Mouse (Mus musculus): Measurements from ENCODE around the gene Gm38100. TPM values are rescaled to one million over a fixed set of nuclear protein-coding genes. Genes with fewer than 3 reads are reported as not detected.
A peak's percentile ranks its signal among the peaks of the same experiment; 100 is the strongest.

The Gm38100 gene
- 0.20 and 0.31 TPM in 2 replicates for polyA plus RNA-seq (2014; fragmentation: Nextera tagmentation; extraction: Ambion mirVana)

DNA sequence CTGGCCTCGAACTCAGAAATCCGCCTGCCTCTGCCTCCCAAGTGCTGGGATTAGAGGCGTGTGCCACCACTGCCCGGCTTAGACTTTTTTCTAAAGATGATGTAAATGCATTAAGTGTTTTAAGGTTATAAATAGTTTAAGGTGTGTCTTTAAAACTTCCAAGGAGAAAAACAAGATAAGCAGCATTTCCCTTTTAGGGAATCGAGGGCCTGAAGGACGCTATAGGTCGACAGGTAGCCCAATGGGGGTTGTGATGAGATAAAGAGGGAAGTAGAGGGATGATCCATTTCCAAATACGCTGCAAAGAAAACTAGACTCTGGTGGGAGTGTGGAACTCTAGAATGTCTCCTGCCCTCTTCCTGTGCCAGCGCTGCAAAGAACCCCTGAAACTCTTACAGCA lies at the start of gene Gm38100:
Gene Gm38100 (plus strand): TSS at position 301 of the 400 bp plus-strand sequence.
- Histone ChIP-seq H3K9ac (ENCODE audit: low read length) (no peak within 1 kb of the TSS), H3K9me3 (ENCODE audit: control insufficient read depth, low read length) (no peaks in the 10 kb centered on the region), H3K27ac (ENCODE audit: low read depth, low read length) (no peak within 1 kb of the TSS), H3K27me3 (ENCODE audit: control insufficient read depth, insufficient read depth, low read length) (no peaks in the 10 kb centered on the region), H3K4me3 (ENCODE audit: low read depth, low read length) (no peak within 1 kb of the TSS), H3K36me3 (ENCODE audit: control insufficient read depth, insufficient read depth, low read length) (no peaks in the 10 kb centered on the region), H3K4me2 (ENCODE audit: low read depth, low read length, severe bottlenecking) (no peak within 1 kb of the TSS), H3K4me1 (replicated peaks; ENCODE audit: control insufficient read depth, insufficient read depth, low read length) (no peaks in the 10 kb centered on the region)
- DNase-seq (ENCODE audit: low spot score) (no peak), ATAC-seq (replicated peaks; ENCODE audit: low FRiP score) (no peak)
- 90% methylated on average over 9 of the region's 9 CpGs for WGBS

DNA sequence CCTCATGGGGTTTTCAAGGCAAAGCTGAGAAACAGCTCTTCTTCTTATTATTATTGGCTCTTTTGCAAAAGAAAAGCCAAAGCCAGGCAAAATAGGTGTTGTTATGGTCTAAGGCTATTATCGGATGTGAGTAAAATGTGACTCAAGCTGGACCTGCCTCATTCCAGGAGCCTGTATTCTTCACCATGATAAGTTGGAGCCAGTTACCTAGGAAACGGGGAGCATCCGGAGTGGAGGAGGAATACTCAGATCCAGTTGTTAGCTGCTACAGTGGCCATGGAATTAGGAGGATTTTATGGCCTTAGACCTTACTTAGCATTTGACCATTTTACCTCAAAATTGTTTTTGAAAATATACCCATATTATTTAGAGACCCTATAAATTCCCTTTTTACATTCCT lies 49.4 kb upstream of the Gm38100 start:
- Histone ChIP-seq H3K4me3 (ENCODE audit: low read depth, low read length) (no peak overlapping the region), H3K4me1 (replicated peaks; ENCODE audit: control insufficient read depth, insufficient read depth, low read length) (no peaks in the 10 kb centered on the region), H3K27me3 (ENCODE audit: control insufficient read depth, insufficient read depth, low read length) (no peaks in the 10 kb centered on the region), H3K9me3 (ENCODE audit: control insufficient read depth, low read length) (no peaks in the 10 kb centered on the region), H3K27ac (ENCODE audit: low read depth, low read length) (no peak overlapping the region), H3K4me2 (ENCODE audit: low read depth, low read length, severe bottlenecking) (no peak overlapping the region), H3K36me3 (ENCODE audit: control insufficient read depth, insufficient read depth, low read length) (no peaks in the 10 kb centered on the region), H3K9ac (ENCODE audit: low read length) (no peak overlapping the region)
- DNase-seq (ENCODE audit: low spot score) (no peak), ATAC-seq (replicated peaks; ENCODE audit: low FRiP score) (no peak)
- WGBS = 71% methylated on average over 3 of the region's 3 CpGs

DNA sequence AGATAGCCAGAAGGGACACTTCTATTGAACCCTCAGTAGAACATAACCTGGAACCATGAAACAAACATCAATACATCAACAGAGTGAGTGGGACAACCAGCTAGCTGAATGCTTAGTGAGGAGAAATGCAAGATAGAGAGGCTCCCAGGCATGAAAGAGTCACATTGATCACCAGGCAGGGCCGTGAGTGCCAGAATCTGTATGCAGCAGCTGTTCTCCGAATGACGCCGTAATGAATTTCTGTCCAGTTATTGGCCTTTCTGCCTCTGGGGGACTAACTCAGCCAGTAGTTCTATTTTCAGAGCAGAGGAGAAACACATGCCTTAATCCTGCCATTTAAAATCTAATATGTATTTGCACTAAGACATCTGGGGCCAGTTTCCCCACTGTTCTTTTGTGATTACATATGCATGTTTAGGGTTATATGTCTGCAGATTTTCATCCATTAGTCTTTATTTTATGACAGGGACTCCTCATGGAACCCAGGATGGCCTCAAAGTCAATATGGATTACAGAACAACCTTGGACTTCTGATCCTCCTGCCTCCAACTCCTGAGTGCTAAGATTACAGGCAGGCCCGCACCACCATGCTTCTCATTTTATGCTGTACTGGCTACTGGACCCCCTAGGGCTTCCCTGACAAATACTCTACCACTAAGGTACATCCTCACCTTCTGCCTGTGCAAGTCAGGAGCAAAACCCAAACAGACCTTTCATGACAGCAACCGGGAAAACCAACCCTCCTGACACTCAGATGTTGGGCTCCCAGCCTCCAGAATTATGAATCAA lies 47.9 kb upstream of the Gm38100 start:
- Histone ChIP-seq H3K4me2 (ENCODE audit: low read depth, low read length, severe bottlenecking) (no peak overlapping the region), H3K4me1 (replicated peaks; ENCODE audit: control insufficient read depth, insufficient read depth, low read length) (no peaks in the 10 kb centered on the region), H3K36me3 (ENCODE audit: control insufficient read depth, insufficient read depth, low read length) (no peaks in the 10 kb centered on the region), H3K27me3 (ENCODE audit: control insufficient read depth, insufficient read depth, low read length) (no peaks in the 10 kb centered on the region), H3K9me3 (ENCODE audit: control insufficient read depth, low read length) (no peaks in the 10 kb centered on the region), H3K4me3 (ENCODE audit: low read depth, low read length) (no peak overlapping the region), H3K9ac (ENCODE audit: low read length) (no peak overlapping the region), H3K27ac (ENCODE audit: low read depth, low read length) (no peak overlapping the region)
- WGBS = 85% methylated on average over 6 of the region's 6 CpGs
- ATAC-seq (replicated peaks; ENCODE audit: low FRiP score) (no peak), DNase-seq (ENCODE audit: low spot score) (no peak)

DNA sequence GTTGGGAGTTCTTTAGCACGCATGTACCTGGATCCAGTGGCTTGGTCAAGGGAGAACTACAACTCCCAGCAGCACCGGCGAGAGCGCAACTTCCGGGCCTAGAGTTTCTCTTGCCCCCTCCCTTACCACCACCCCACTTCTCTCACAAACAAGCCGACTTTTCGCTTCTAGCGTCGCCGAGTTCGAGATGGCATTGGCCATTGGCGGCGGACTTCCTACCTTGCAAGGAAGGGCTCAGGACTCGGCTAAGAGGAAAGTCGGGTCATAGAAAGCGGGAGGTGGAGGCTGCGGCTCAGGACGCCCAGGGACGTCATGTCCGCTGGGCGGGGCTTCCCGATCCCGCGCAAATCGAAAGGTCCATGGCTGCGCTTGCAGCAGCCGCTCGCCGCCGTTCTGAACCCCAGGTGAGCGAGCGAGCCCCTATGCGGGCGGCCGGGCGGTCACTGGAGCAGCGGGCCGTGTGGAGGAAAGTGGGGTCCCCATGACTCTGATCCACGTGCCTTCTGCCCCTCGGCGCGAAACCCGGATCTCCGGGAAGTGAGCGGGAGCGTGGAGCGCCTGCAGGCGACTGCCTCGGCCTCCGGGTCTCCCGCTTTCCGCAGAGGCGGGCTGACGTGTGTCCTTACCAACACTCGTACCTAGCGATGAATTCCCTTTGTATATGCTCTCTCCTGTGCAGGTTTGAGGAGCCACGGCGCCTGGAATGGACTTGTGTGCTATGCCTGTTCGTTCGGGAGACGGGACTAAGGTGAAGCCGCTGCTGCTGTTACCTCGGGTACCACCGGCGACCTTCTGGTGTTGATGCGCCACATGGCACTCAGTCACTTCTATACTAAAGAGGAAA lies 39.5 kb upstream of the Gm38100 start, which contains the start of gene Exo1:
Gene Exo1 (plus strand): TSS at position 129 of the 844 bp plus-strand sequence.
- Histone ChIP-seq H3K4me1 (replicated peaks; ENCODE audit: control insufficient read depth, insufficient read depth, low read length) (peaks cover 2% of the 10 kb centered on the region; the same call in 1 of the 2 replicates), H3K27me3 (ENCODE audit: control insufficient read depth, insufficient read depth, low read length) (no peaks in the 10 kb centered on the region), H3K27ac (ENCODE audit: low read depth, low read length) (peak within 1 kb of the TSS; percentile 81; the same call in 1 of the 2 replicates), H3K36me3 (ENCODE audit: control insufficient read depth, insufficient read depth, low read length) (peaks cover 7% of the 10 kb centered on the region; the same call in 1 of the 2 replicates), H3K9ac (ENCODE audit: low read length) (peak within 1 kb of the TSS; percentile 80), H3K4me2 (ENCODE audit: low read depth, low read length, severe bottlenecking) (peak within 1 kb of the TSS; percentile 64), H3K4me3 (ENCODE audit: low read depth, low read length) (peak within 1 kb of the TSS; percentile 84), H3K9me3 (ENCODE audit: control insufficient read depth, low read length) (no peaks in the 10 kb centered on the region)
- ATAC-seq (replicated peaks; ENCODE audit: low FRiP score) (peak; percentile 97), DNase-seq (ENCODE audit: low spot score) (peak; percentile 90)
- WGBS = under 1% methylated on average over 66 of the region's 66 CpGs

DNA sequence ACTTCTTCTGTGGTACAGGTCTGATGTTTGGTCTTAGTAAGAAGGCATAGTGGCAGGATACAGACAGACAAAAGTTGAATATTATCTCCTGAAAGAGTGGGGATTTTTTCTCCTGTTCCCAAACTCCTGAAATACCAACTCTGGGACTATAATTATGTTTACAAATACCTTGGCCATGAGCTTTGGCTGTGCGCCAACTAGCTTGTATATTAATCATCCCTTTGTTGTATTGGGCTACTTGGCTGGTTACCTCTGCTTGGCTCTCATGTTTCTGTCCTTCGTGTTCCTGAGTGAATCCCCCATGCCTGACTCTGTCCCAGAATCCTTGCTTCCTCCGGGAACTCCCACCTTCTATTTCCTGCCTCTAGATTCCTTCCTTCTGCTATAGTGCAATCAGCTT lies 36.7 kb upstream of the Gm38100 start:
- Histone ChIP-seq H3K9ac (ENCODE audit: low read length) (no peak overlapping the region), H3K4me3 (ENCODE audit: low read depth, low read length) (no peak overlapping the region), H3K27ac (ENCODE audit: low read depth, low read length) (no peak overlapping the region), H3K4me1 (replicated peaks; ENCODE audit: control insufficient read depth, insufficient read depth, low read length) (peaks cover 2% of the 10 kb centered on the region; the same call in 1 of the 2 replicates), H3K27me3 (ENCODE audit: control insufficient read depth, insufficient read depth, low read length) (no peaks in the 10 kb centered on the region), H3K9me3 (ENCODE audit: control insufficient read depth, low read length) (no peaks in the 10 kb centered on the region), H3K36me3 (ENCODE audit: control insufficient read depth, insufficient read depth, low read length) (peaks cover 8% of the 10 kb centered on the region; the same call in 1 of the 2 replicates), H3K4me2 (ENCODE audit: low read depth, low read length, severe bottlenecking) (no peak overlapping the region)
- ATAC-seq (replicated peaks; ENCODE audit: low FRiP score) = no peak
- no peak for DNase-seq (ENCODE audit: low spot score)
- 89% methylated on average over 3 of the region's 3 CpGs for WGBS

DNA sequence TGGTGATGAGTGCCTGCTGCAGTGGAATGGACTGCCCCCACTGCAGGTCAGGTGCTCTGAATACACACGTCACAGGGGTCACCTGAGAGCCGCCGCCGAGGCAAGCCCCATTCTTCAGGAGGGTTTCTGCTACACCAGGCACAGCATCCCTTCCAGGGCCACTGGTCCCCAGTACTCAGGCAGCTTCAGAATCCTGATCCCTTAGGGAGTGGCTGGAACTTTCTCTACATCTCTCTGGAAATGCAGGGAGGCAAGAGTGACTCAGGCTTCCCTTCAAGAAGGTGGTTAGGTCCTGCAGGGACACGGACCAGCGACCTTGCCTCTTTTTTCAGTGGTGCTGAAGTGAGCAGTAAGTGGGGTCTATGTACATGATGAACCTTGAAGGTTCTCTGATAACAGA lies 26.9 kb upstream of the Gm38100 start:
- Histone ChIP-seq H3K4me3 (ENCODE audit: low read depth, low read length) (no peak overlapping the region), H3K4me2 (ENCODE audit: low read depth, low read length, severe bottlenecking) (no peak overlapping the region), H3K27me3 (ENCODE audit: control insufficient read depth, insufficient read depth, low read length) (no peaks in the 10 kb centered on the region), H3K36me3 (ENCODE audit: control insufficient read depth, insufficient read depth, low read length) (peaks cover 6% of the 10 kb centered on the region; the same call in 1 of the 2 replicates), H3K9me3 (ENCODE audit: control insufficient read depth, low read length) (no peaks in the 10 kb centered on the region), H3K4me1 (replicated peaks; ENCODE audit: control insufficient read depth, insufficient read depth, low read length) (no peaks in the 10 kb centered on the region), H3K9ac (ENCODE audit: low read length) (no peak overlapping the region), H3K27ac (ENCODE audit: low read depth, low read length) (no peak overlapping the region)
- ATAC-seq (replicated peaks; ENCODE audit: low FRiP score) = no peak
- DNase-seq (ENCODE audit: low spot score) = no peak
- WGBS = 93% methylated on average over 6 of the region's 6 CpGs

DNA sequence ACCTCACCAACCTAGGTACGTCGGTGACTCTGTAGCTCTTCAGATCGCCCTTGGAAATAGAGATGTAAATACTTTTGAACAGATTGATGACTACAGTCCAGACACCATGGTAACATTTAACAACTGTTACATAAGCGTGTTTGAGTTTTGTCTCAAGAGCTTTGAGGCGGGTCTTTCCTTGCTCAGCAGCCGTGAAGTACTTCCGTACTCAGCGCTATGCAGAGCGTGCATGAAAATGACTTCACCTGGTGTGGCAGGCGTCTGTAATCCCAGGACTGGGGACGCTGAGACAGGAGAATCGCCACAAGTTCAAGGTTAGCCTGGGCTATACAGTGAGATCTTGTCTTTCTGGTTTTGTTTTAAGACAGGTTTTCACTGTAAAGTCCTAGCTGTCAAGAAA lies 26.4 kb upstream of the Gm38100 start:
- Histone ChIP-seq H3K9me3 (ENCODE audit: control insufficient read depth, low read length) (no peaks in the 10 kb centered on the region), H3K27me3 (ENCODE audit: control insufficient read depth, insufficient read depth, low read length) (no peaks in the 10 kb centered on the region), H3K9ac (ENCODE audit: low read length) (no peak overlapping the region), H3K27ac (ENCODE audit: low read depth, low read length) (no peak overlapping the region), H3K4me2 (ENCODE audit: low read depth, low read length, severe bottlenecking) (no peak overlapping the region), H3K36me3 (ENCODE audit: control insufficient read depth, insufficient read depth, low read length) (peaks cover 6% of the 10 kb centered on the region; the same call in 1 of the 2 replicates), H3K4me1 (replicated peaks; ENCODE audit: control insufficient read depth, insufficient read depth, low read length) (no peaks in the 10 kb centered on the region), H3K4me3 (ENCODE audit: low read depth, low read length) (no peak overlapping the region)
- DNase-seq (ENCODE audit: low spot score) = no peak
- no peak for ATAC-seq (replicated peaks; ENCODE audit: low FRiP score)
- 93% methylated on average over 12 of the region's 12 CpGs for WGBS

DNA sequence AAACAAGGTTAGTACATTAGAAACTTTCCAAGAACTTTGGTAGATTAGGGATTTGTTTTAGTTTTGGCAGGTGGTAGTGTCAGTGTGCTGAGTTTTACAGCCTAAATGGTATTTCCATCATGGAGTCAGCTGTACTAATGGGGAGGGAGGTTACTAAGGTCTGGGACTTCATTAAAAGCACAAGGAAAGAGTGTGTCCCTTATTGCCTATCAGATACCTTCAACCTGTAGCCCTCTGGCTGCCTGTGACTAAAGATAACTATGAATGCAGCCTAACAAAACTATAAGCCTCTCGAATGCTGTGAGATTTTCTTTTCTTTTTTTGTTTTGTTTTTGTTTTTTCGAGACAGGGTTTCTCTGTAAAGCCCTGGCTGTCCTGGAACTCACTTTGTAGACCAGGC lies 8.9 kb upstream of the Gm38100 start:
- H3K9ac ChIP-seq (ENCODE audit: low read length) = no peak overlapping the region
- no peaks in the 10 kb centered on the region for H3K27me3 ChIP-seq (ENCODE audit: control insufficient read depth, insufficient read depth, low read length)
- WGBS = 95% methylated on average over 2 of the region's 2 CpGs
- no peak overlapping the region for H3K27ac ChIP-seq (ENCODE audit: low read depth, low read length)
- no peak overlapping the region for H3K4me2 ChIP-seq (ENCODE audit: low read depth, low read length, severe bottlenecking)
- H3K9me3 ChIP-seq (ENCODE audit: control insufficient read depth, low read length) = no peaks in the 10 kb centered on the region
- H3K36me3 ChIP-seq (ENCODE audit: control insufficient read depth, insufficient read depth, low read length) = no peaks in the 10 kb centered on the region; the same call in 1 of the 2 replicates
- no peak overlapping the region for H3K4me3 ChIP-seq (ENCODE audit: low read depth, low read length)
- ATAC-seq (replicated peaks; ENCODE audit: low FRiP score) (no peak), DNase-seq (ENCODE audit: low spot score) (no peak)
- H3K4me1 ChIP-seq (replicated peaks; ENCODE audit: control insufficient read depth, insufficient read depth, low read length) = no peaks in the 10 kb centered on the region
